Mouse (Mus musculus): ENCODE data around the gene Dennd2a. TPM values are rescaled to one million over a fixed set of nuclear protein-coding genes. Genes with fewer than 3 reads are reported as not detected.

Dennd2a gene
- polyA plus RNA-seq, 1 experiment from 2014 or later: 13.3 TPM

- DNase-seq (ENCODE audit: low spot score): peak; percentile 96
- no peaks in the 10 kb centered on the region for H3K27me3 ChIP-seq (ENCODE audit: insufficient read depth, low read length)
- H3K4me2 ChIP-seq (ENCODE audit: low read length): peak overlapping the region; percentile 34
- no peaks in the 10 kb centered on the region for H3K36me3 ChIP-seq (ENCODE audit: insufficient read depth, low read length)
- no peak overlapping the region for H3K4me3 ChIP-seq (replicated peaks; ENCODE audit: low read depth, low read length)
- TF ChIP-seq CTCF (IDR thresholded peaks at IDR 0.05; ENCODE audit: low read depth): peak; percentile 96
- ATAC-seq (replicated peaks; ENCODE audit: low FRiP score, low read depth): 0 out of 2 replicates have a peak, but pooled peaks have one; percentile 43
- no peak overlapping the region for H3K9ac ChIP-seq (ENCODE audit: low read depth, low read length)
- no peaks in the 10 kb centered on the region for H3K9me3 ChIP-seq (replicated peaks; ENCODE audit: low read length)
- H3K4me1 ChIP-seq (replicated peaks; ENCODE audit: insufficient read depth, low read length): peaks cover 4% of the 10 kb centered on the region; the same call in 1 of the 2 replicates
- no peak overlapping the region for H3K27ac ChIP-seq
- WGBS: 21% methylated on average over 23 of the region's 23 CpGs
These were observed 4.7 kb upstream of the Dennd2a start for GRCm38 (mm10) chr6:39562166-39563015.

- WGBS: 58% methylated on average over 6 of the region's 6 CpGs
- H3K4me1 ChIP-seq (replicated peaks; ENCODE audit: insufficient read depth, low read length): peaks cover 13% of the 10 kb centered on the region
- DNase-seq (ENCODE audit: low spot score) (no peak), ATAC-seq (replicated peaks; ENCODE audit: low FRiP score, low read depth) (no peak)
- no peaks in the 10 kb centered on the region for H3K36me3 ChIP-seq (ENCODE audit: insufficient read depth, low read length)
- H3K9me3 ChIP-seq (replicated peaks; ENCODE audit: low read length): no peaks in the 10 kb centered on the region
- H3K9ac ChIP-seq (ENCODE audit: low read depth, low read length): no peak overlapping the region
- no peak overlapping the region for H3K4me3 ChIP-seq (replicated peaks; ENCODE audit: low read depth, low read length)
- H3K27ac ChIP-seq: no peak overlapping the region; the same call in 1 of the 2 replicates
- no peaks in the 10 kb centered on the region for H3K27me3 ChIP-seq (ENCODE audit: insufficient read depth, low read length)
- no peak for TF ChIP-seq CTCF (IDR thresholded peaks at IDR 0.05; ENCODE audit: low read depth)
- no peak overlapping the region for H3K4me2 ChIP-seq (ENCODE audit: low read length)
These were observed 1.7 kb upstream of the Dennd2a start for GRCm38 (mm10) chr6:39559276-39559939.

GRCm38 (mm10) chr6:39556900-39557659 lies 587 bp downstream of the Dennd2a start:
- peaks cover 16% of the 10 kb centered on the region for H3K4me1 ChIP-seq (replicated peaks; ENCODE audit: insufficient read depth, low read length)
- H3K9me3 ChIP-seq (replicated peaks; ENCODE audit: low read length): no peaks in the 10 kb centered on the region
- DNase-seq (ENCODE audit: low spot score) (peak; percentile 69), ATAC-seq (replicated peaks; ENCODE audit: low FRiP score, low read depth) (peak; percentile 51)
- H3K4me3 ChIP-seq (replicated peaks; ENCODE audit: low read depth, low read length): peak overlapping the region; percentile 93
- 1% methylated on average over 54 of the region's 54 CpGs for WGBS
- no peaks in the 10 kb centered on the region for H3K27me3 ChIP-seq (ENCODE audit: insufficient read depth, low read length)
- no peaks in the 10 kb centered on the region for H3K36me3 ChIP-seq (ENCODE audit: insufficient read depth, low read length)
- H3K27ac ChIP-seq: peak overlapping the region; percentile 92
- peak overlapping the region; percentile 94 for H3K9ac ChIP-seq (ENCODE audit: low read depth, low read length)
- H3K4me2 ChIP-seq (ENCODE audit: low read length): peak overlapping the region; percentile 73
- 0 out of 2 replicates have a peak, but pooled peaks have one; percentile 1 for TF ChIP-seq CTCF (IDR thresholded peaks at IDR 0.05; ENCODE audit: low read depth)

- Histone ChIP-seq H3K4me3 (replicated peaks; ENCODE audit: low read depth, low read length) (no peak overlapping the region), H3K4me1 (replicated peaks; ENCODE audit: insufficient read depth, low read length) (peaks cover 18% of the 10 kb centered on the region), H3K9me3 (replicated peaks; ENCODE audit: low read length) (no peaks in the 10 kb centered on the region), H3K27me3 (ENCODE audit: insufficient read depth, low read length) (no peaks in the 10 kb centered on the region), H3K9ac (ENCODE audit: low read depth, low read length) (no peak overlapping the region), H3K36me3 (ENCODE audit: insufficient read depth, low read length) (no peaks in the 10 kb centered on the region), H3K27ac (0 out of 2 replicates have a peak overlapping the region, but pooled peaks have one; percentile 13), H3K4me2 (ENCODE audit: low read length) (peak overlapping the region; percentile 73)
- no peak for ATAC-seq (replicated peaks; ENCODE audit: low FRiP score, low read depth)
- DNase-seq (ENCODE audit: low spot score): no peak
- TF ChIP-seq CTCF (IDR thresholded peaks at IDR 0.05; ENCODE audit: low read depth): no peak
- WGBS: 83% methylated on average over 2 of the region's 2 CpGs
These were observed 2.1 kb downstream of the Dennd2a start for GRCm38 (mm10) chr6:39555648-39555945.

GRCm38 (mm10) chr6:39554888-39555647 lies 2.6 kb downstream of the Dennd2a start:
- Histone ChIP-seq H3K9ac (ENCODE audit: low read depth, low read length) (no peak overlapping the region), H3K9me3 (replicated peaks; ENCODE audit: low read length) (no peaks in the 10 kb centered on the region), H3K4me3 (replicated peaks; ENCODE audit: low read depth, low read length) (no peak overlapping the region), H3K36me3 (ENCODE audit: insufficient read depth, low read length) (no peaks in the 10 kb centered on the region), H3K4me1 (replicated peaks; ENCODE audit: insufficient read depth, low read length) (peaks cover 18% of the 10 kb centered on the region), H3K4me2 (ENCODE audit: low read length) (peak overlapping the region; percentile 73), H3K27ac (0 out of 2 replicates have a peak overlapping the region, but pooled peaks have one; percentile 13), H3K27me3 (ENCODE audit: insufficient read depth, low read length) (no peaks in the 10 kb centered on the region)
- WGBS: 58% methylated on average over 12 of the region's 12 CpGs
- TF ChIP-seq CTCF (IDR thresholded peaks at IDR 0.05; ENCODE audit: low read depth): no peak
- DNase-seq (ENCODE audit: low spot score) (no peak), ATAC-seq (replicated peaks; ENCODE audit: low FRiP score, low read depth) (no peak)

Data from kidney, postnatal 0 days (tissue).